Mouse (Mus musculus): ENCODE measurements at regions not wholly inside any gene's neighbourhood (a gene's known extent, or its start where the extent isn't known, plus 50 kb on each side); places are given as distances from the start of the nearest gene placed in this dataset.

DNA sequence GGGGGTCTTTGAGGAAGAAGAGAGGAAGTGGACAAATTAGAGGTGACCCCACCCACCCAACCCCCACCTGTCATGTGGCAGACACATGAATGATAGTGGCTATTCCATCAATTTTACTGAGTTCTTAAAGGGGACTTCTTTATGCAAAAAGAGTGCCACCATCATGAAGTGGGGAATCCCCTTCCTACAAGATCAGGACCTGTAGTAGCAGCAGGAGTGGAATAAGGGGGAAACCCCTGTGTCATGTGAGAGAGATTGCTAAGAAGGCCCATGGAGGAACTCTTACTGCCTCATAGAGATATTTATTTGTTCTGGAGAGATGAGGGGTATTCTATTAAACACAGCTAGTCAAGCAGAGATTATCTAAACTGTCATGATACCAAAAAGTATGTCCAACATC lies 393.4 kb upstream of the Atp11b start:
- no peak for DNase-seq (ENCODE audit: low spot score in 2 of 2)

DNA sequence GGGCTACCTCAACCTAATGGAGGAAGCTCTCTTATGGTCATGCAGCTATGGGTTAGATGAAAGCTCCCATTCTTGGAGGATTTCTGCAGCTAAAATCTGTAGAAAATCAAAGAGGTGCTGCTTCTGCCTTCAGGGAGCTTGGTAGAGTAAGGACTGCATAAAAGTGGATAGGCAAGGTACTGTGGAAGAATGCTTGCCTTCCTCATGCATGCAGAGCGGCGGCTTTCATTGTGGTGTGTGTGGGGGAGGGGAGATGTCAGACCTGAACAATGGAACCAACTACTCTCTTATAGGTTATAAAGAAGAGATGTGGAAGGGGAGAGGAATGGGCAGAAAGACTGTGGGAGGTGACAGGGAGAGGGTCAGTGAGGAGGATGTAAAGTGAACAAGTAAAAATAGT lies 392.8 kb upstream of the Atp11b start:
- DNase-seq (ENCODE audit: low spot score in 2 of 2): no peak

DNA sequence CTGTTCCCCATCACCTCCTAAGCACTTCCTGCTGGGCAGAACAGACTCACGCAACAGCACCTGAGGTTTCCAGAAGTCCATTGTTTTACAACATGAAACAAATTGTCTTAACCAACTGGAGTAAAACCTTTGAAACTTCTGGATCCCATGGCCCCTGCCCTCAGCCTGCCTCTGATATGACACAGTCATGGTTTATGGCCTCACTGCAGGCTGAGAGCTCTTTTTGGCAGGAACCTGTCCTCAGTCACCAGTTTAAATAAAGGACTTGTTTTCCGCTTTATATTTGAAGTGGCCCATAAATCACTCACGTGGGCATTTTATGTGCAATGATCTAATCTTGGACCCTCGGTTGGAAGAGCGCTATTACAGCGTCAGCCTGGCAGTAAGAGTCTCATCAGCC lies 388.5 kb upstream of the Atp11b start:
- no peak for DNase-seq (ENCODE audit: low spot score in 2 of 2)

DNA sequence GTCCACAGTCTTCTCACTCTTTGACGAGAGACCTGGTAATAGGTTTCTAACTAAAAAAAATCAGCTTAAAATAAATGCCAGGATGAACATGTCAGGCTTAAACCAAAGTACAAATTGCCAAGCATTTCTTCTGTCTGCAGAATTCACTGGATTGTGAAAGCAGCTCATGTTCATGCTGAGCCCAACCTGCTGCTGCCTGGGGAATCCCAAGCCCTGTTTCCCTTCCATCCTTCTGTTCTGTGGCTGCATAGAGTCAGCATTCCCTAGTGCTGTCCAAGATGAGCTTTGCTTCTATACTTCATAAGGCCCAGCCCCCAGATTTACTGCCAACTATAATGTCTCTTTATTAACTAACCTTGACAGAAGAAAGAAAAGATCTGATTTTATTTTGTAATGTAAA lies 381.6 kb upstream of the Atp11b start:
- DNase-seq (ENCODE audit: low spot score in 2 of 2): no peak

DNA sequence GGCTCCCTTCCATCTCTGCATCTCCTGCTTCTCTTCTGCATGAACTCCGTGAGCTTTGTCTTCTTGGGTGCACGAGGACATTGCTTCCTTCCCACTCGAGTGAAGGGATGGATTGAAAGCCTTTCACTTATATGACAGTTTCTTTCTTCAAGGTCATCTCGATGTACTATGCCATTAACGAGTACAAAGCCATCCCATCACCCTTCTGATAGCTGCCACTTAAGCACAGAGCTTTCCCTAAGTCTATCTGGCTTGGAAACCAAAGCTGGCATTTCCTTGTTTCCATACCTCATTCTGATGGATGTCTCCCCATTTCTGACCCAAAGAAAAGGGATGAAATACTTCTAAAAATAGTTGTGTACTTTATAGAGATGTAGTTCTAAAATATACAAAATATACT lies 366.5 kb upstream of the Atp11b start:
- no peak for DNase-seq (ENCODE audit: low spot score in 2 of 2)

DNA sequence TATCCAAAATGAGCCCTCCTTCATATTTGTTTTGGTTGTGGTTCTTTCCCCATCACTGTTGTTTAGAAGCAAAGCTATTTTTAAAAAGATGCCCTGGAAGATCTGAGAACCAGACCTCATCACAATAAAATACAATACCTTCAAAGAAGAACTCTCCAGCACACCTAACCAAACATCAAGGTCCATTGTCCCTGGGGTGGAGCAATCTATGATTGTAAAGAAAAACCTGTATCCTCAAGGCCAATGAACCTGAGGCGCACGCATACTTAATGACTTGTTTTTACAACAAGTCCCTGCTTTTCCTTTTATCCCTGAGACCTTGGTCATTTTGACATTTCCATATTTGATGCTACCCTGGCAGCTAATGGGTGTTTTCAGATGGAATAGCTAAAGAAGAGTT lies 361.2 kb upstream of the Atp11b start:
- DNase-seq (ENCODE audit: low spot score in 2 of 2): no peak

DNA sequence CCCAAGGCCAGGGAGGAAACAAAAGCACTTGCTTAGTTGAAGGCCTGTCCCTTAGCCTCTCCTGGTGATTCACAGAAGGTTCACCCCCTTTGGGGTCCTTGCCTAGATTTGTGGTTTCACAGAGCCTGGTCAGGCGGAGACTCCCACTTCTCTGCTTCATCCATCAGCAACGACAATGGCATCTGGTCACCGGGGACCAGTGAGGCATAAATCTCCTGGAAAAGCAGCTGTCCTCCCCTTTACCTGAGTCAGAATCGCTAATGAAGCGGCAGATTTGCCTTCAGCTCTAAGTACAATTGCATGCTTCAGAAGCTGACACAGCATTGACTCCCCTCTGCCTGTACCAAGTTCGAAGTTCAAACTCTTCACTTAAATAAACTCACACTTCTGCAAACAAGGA lies 353.7 kb upstream of the Atp11b start:
- no peak for DNase-seq (ENCODE audit: low spot score in 2 of 2)

DNA sequence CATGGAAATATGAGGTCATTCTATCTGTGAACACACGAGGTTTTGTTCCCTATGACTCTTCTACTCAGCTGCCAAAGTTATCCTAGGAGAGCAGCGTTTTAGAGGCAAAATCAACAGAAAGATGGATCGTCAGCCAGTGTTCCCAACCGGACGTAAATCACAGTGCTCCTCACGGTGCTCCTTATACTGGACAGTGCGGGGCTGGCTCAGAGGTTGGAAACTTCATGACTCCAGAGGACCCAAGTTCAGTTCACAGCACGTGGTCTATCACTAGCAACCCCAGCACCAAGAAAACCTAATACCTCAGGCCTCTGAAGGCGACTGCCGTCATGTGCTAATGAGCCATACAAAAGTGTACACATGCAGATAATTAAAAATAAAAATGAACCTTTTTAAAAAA lies 351.2 kb upstream of the Atp11b start:
- DNase-seq (ENCODE audit: low spot score in 2 of 2): no peak

DNA sequence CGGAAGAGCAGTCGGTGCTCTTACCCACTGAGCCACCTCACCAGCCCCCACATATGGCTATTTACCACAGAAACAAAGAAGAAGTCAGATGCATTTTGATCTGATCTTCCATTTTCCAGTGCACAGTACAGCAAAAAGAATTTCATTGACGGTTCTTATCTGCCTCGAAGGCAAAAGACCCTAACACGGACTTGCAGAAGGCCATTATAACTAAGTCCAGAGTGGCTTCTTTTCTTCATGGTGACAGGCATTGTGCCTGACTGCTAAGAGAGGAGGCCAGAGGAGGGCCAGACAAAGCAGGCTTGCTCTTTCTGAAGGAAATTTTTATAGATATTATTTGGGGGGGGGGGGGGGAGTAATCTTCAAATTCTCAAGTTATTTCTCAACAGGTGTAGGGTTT lies 350.0 kb upstream of the Atp11b start:
- no peak for DNase-seq (ENCODE audit: low spot score in 2 of 2)

DNA sequence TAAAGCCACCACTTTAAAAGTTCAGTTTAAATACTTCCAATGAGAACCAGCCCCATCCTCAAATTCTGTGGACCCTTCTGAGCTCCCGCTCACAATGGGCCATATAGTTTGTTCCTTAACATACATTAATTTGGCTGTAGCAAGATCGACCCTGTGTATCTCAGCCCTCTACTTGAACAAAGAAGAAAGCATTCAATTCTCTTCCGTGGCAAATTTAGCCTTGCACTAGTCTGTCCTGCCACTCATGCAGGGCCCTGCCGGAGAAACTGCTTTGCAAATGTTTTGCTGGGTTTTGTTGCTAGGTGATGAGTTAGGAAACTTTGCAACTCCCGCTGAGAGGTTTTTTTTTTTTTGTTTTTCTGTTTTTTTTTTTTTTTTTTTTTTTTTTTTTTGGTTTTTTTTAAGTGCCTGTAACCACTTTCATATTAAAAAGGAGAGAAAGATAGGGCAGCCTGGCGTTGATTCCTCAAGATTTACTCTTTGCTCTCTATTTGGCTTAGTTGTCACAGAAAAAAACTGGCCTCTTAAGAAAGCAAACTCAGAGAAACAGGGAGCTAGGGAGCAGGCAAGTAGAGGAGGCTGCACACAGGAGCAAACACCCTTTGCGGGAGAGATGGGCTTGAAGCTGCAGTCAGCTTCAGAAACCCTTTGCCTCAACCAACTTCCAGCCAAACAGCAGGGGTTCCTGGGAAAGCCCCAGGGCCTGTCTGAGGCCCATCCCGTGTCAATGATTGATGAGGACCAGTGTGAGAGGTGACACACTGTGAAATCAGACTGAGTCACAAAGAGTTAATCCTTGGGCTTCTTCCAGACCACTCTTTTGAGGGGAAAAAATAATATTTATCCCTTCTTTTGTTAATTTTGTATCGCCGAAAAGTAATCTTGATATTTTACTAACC lies 349.2 kb upstream of the Atp11b start:
- peak; percentile 47 to 59 for DNase-seq (ENCODE audit: low spot score in 2 of 2)

DNA sequence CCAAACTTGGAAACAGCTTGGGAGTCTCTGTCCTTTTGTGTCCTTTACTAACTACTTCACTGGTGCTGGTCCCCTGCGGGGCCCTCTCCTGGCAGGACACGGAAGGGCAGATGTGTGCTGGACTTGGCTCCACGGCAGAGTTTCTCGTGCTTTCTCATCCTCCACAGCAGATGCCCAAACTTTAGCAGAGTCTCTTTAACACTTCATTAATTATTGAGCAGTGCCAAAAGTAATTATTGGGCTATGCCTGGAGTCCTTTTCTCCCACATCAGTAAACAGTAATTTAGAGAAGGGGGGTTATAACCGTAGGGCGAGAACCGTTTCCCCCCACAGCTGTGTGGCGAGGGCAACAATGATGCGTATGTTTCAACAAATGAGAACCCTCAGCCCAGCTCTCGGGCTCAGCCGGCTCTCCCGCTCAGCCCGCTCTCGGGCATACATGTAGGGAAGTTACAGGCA lies 348.3 kb upstream of the Atp11b start:
- peak; percentile 63 to 69 for DNase-seq (ENCODE audit: low spot score in 2 of 2)

DNA sequence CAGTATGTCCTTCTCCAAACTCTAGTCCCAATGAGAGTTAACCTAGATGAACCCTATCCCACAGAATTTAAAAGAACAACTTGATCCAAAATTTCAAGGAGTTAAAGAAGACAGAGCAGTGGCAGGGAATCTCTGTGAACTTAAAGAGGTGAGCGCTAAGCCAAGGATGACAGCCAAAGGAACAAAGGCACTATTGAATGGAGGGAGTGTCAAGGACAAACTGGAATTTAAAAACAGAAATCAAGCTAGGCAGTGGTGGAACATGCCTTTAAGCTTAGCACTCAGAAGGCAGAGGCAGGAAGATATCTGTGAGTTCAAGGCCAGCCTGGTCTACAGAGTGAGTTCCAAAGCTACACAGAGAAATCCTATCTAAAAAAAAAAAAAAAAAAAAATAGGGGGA lies 316.2 kb upstream of the Atp11b start:
- no peak for DNase-seq (ENCODE audit: low spot score in 2 of 2)

DNA sequence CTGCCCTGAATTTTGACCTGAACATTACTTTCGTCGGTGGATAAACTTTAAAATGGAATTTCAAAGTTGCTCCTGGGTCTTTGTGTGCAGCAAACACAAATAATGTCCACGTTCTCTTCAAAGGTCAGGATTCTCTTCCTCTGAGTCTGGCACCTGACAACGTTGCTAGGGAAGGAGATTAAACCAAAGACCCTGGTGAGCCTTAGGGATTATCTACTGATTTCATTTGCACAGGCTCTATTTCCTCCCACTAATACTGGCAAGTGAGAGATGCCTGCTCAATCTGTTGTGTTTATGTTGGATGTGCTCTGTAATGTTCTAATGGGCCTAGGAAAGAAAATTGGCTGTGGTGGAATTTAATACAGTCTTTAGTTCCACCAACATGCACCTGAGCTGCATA lies 291.0 kb upstream of the Atp11b start:
- DNase-seq (ENCODE audit: low spot score in 2 of 2): no peak

DNA sequence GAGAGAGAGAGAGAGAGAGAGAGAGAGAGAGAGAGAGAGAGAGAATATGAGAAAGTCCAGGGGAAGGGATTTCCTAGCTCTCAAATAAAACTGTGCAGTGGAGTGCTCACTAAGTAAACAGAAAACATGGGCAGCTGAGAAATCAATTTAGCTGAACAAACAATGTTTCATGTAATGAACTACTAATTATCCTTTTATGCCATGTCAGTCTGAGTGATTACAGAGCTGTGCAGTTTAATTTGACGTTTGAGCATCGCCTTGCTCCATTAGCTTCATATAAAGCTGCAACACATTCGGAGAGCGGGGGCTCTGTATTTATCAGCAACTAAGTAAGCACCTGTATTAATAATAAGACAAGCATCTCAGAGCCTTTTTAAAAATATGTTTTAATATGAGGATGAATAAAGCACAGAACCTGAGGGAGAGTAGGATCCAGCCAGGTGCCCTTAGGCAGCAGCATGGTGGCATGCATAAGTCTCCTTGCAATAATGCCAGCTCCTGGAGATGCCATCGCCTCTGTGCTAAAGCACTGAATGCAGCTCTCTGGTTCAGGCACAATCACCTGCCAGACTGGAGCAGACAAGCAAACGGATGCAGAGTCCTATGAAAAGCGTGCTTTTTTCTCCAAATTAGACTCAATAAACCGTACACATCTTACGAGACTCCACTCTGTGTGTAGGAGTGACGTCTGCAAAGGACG lies 289.5 kb upstream of the Atp11b start:
- DNase-seq (ENCODE audit: low spot score in 2 of 2): no peak

DNA sequence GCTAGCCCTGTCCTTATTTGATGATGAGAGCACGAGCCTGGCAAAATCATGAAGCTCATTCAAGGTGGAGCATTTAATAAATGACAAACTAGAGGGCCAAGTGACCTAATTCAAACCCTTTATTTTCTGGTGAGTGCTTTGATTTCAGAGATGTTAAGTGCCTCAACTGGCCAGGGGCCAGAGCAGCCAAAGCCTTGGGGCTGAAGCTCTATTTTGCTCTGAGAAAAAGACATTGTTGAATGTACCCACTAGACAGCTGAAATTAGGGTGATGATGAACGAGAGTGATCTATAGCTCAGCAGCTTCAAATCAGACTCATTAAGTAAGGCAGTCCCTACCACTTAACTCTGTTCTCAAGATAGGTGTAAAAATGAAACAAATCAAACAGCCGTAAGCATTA lies 287.9 kb upstream of the Atp11b start:
- DNase-seq (ENCODE audit: low spot score in 2 of 2): no peak

DNA sequence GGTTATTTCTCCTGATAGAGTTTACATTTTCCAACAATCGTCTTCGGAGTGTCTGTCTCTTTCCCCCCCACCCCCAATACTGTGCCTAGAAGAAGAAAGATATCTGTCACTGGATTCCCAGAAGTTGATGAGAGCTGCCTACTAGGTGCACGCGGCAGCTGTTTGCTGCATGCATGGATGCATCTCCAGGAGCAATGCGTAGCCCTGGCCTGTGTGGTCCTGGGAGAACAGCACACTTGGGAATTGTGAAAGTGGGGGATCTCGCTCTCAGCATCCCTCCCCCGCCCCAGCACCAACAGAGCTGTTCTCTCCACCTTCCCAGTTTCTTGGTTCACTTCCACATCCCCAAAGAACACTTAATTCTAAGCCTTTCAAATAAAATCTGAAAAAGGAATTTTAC lies 280.6 kb upstream of the Atp11b start:
- no peak for DNase-seq (ENCODE audit: low spot score in 2 of 2)

DNA sequence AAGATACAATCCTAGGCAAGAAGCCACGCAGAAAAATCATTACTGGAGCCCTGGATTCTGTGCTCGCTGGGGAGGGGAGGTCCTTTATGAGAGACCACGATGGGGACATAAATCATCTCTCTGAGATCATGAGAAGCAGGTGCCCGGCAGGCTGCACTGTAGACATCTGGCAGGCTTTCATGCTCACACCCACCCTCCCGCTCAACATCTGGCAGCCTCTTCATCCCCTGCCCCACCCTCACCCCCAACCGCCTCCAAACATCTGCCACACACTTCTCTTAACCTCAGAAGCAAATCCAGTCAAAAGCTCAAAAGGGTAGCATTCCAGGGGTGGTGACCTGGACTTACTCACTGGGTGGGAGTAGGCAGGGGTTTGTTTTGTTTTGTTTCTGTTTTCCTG lies 279.5 kb upstream of the Atp11b start:
- DNase-seq (ENCODE audit: low spot score in 2 of 2): no peak

DNA sequence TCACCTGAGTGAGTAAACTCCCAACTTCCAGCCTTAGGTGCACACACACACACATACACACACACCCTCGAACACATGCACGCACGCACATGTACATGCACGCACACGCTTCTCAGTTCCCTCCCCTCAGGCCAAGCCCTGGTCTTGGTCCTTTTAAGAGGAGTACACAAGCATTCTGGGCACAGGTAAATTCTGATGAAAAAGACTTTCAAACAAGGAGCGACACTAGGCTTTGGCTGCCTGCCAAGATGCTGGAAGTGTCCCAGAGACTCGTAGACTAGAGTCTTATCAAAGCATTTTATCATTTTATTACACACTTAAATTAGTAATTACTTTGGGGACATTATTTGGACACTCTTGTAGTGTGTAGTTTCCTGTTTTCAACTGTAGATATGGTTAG lies 278.6 kb upstream of the Atp11b start:
- DNase-seq (ENCODE audit: low spot score in 2 of 2): peak; percentile 39 to 47

DNA sequence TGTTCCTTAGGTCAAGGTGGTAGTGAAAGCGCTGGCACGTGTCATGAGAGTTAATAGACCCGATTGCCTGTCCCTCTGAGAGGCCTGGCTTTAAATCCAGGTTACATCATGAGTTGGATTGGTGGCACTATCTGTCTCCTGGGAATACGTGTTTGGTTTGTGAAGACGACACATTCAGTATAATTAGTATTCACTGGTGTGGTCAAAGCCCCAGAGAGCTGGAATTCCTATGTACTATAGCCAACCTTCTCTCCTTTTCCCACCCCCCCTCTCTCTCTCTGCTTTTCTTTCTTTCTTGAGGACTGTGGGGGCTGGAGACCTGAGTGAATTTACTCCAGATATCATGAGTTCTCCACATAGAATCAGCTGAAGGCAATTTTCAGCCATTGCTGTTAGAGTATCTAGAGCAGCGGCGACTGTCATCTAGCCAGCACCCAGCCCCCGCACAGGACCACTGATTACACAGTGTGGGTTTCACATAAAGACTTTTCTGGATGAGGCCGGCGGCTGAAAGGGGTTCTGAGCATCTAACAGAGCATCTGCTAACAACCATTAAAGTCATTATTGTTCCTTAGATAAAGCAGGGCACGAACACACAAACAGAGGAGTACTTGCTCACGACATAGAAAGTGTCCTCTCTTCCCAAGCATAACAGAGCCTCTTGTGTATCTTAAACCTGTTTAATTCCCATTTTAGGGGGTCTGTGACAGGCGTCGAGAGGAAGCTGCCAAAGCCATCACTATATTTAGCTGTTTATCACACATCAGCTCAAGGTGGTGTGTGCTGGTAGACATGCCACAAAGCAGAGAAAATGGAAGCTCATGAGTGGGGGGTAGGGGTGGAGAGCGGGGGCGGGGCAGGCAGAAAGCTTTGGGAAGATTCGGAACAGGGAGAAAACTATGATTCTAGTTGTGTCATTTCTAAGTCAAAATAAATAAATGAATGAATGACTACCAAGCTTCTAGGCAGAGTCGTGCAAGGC lies 272.9 kb upstream of the Atp11b start:
- peak in 1 of 2 experiments; percentile 42 for DNase-seq (ENCODE audit: low spot score in 2 of 2)

DNA sequence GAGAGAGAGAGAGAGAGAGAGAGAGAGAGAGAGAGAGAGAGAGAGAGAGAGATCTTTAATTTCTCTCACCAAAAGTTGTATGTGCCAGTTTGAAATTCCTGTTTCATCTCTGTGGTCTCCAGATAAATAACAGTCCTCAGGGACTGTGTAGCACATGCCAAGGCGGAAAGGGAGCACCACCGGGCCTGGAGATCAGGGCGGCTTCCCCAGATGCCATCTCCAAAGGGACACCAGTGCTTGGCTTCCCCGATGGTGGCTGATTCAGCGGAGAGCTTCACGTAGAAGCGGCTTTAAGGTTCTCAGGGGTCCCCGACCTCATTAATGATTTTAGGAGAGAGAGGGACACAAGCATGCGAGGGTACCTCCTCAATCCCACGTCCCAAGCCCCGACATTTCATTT lies 272.1 kb upstream of the Atp11b start:
- DNase-seq (ENCODE audit: low spot score in 2 of 2): peak; percentile 37 to 45

DNA sequence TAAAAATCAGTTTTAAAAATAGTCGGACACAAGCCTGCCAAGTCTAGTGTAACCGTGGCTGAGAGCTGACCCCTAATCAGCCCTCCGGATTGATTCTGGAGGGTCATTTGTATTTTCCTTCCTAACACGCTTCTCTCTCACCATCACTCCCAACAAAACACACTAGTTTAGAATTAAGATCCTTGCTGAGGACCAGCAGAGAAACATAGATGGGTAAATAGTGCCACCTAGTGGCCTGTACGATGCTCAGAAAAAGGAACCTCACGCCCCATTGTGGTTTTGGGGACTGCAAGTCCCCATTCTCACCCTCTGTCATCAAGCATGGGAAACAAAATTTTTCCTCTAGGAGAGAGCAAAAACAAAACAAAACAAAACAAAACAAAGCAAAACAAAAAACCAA lies 271.6 kb upstream of the Atp11b start:
- peak; percentile 84 to 86 for DNase-seq (ENCODE audit: low spot score in 2 of 2)

DNA sequence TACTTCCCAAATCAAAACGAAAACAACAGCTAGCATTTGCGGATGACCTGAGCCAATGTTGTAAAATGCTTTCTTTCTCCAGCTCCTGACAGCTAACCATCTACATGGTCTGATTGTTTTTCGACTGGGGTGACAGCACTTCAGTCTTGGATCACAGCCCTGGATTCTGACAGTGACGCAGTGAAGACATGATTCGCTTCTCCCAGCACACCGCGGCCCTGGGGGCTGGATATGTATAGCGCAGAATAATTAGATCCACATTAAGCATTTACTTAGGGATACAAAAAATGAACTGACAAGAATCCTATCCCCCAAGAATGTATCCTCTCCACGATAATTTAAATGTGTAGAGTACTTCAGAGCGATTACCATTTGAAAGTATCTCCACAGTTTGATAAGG lies 271.1 kb upstream of the Atp11b start:
- DNase-seq (ENCODE audit: low spot score in 2 of 2): no peak
